Mouse (Mus musculus) thymus, postnatal 10 days (tissue): ENCODE data around the gene Bahcc1.
A peak's percentile ranks its signal among the peaks of the same experiment; 100 is the strongest.

Experiments used
- DNase-seq, 2 experiments: peaks; one replicate each; pipeline ENCODE4 v3.0.0; 2021; ENCODE audit warnings: low spot score in 2 of 2

Gene Bahcc1

DNA sequence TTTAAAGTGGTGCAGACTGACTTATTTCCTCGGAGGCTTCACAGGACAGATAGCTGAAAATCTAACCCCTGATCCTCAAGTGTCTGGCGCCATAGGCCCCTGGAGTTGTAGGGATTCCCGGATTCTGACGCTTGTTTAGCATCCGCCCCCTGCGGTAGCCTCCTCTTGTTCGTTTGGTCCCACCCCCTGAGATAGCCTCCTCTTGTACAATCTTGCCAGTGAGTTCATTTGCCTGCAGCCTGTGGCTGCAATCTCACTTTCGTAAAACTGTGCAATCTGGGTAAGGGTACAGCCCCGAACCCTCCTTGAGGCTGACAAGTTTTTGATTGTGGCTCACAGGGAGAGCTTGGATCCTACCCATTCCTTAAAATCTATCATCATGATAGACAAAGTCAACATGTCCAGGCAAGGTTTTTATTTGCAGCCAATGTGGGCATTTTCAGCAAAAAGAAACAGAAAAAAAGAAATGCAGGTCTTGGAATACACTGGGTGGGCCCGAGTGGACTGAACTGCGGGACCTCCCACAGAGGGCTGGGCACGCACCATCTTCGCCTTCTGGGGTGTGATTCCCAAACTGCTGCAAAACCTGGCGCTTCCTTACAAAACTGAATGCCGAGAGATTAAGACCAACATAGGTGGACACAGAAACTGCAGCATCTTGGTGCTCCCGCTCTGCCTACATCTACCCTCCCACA is 82.1 kb downstream of the Bahcc1 start:
- DNase-seq, result no peak

DNA sequence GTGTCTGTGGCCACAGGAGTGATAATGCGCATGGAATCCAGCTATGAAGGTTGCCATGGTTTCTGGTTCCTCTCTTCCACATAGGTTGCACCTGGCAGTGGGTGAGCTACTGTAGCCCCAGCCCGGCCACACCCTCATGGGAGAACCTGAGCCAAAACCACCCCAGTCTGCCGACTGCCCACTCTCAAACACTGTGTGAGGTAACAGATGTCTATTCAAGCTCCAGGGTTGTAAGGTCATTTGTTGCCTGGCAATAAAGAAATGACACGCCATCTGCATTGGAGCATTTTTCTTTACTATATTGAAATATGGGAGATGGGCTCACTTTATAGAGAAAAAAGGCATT is 82.6 kb downstream of the Bahcc1 start:
- no peak for DNase-seq

DNA sequence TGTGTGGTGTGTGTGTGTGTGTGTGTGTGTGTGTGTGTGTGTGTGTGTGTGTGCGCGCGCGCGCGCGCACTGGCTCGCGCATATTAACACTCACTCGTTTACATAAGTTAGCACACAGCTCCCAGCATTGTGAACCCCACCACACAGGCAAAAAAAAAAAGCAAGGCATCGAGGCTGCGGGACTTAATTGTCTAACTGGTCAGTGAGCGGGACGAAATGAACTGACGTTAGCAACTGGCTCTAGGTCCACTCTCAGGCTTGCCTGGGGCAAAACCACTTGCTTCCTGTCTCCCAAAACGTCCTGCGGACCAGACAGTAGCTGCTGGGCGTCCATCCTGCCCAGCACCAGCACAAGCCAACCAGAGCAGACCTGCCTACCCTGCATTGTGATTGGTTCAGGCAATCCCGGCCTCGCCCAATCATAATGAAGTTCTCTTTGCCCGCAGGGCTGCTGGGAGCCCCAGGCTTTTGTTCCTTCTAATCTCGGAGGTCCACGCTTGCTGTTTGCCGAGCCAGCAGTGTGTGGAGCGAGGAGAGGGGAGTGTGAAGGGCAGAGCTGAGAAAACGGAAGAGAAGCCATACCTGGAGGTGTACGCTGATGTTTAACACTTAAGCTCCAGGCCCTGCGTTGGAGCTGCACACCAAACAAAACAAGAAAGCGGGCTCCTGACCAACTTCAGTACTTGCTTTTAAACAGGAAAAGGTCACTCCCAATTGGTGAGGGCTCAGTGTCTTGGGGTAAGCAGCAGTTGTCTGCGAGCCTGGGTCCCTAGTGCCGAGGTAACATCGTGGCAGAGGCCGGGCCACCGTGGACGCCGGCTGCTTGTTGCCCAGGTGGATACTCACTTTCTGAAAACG is 83.3 kb downstream of the Bahcc1 start:
- peak; percentile 83 to 86 for DNase-seq

DNA sequence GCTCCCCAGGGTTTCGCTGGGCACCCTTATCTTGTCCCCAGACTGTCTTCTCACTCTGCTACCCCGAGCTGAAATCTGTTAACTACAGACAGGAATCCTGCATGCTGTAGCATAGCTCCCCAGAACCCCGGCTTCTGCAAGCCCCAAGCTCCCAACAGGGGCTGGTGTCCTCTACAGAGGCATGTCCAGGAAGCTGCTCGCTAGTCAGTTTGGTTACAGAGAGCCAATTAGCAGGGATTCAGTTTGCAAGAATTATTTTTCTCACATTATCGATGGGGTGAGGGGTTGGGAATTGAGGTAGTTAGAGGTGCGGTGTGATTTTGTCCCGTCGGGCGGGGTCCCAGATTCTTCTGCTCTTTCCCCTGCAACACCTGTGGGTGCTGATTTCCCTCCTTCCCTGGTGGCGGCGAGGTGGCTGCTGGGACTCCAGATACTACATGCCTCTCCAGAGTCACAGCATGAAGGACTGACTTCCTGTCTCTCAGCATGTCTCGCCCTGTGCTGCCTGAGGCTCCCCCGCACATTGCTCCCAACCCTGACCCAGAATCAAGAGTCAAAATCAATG is 84.0 kb downstream of the Bahcc1 start:
- peak in 1 of 2 experiments; percentile 53 for DNase-seq

DNA sequence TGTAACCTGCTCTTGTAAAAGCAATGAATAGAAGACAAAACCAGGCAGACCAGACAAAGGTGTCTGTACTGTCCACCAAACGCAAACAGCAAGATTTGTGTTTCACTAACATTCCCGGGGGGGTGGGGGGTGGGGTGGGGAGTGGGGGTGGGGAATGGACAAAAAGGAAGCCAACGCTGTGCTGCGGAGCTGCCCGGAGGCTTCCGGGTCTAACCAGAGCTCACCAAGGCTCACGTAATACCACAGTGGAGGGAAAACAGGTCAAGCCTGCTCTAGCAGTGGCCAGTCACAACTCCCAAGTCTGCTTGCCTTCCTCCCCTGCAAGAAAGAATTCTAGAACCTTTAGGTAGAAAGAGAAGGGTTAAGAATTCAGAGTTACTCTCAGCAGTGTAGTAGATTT is 84.7 kb downstream of the Bahcc1 start:
- no peak for DNase-seq

DNA sequence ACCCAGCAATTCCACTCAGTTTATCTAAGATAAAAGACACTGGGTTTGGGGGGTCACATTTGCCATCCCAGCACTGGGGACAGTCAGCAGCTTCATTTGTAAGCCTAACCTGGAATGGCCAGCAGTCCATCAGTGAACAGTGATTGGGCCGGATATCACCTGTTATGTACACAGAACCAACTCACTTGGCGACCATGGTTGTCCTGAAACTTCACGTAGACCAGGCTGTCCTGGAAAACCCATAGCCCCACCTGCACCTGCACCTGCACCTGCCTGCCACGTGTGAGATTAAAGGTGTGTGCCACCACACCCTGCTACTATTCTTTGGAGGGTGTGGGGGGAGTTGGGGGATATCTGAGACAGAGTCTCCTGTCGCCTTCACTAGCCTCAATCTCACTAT is 86.6 kb downstream of the Bahcc1 start:
- DNase-seq, result no peak

DNA sequence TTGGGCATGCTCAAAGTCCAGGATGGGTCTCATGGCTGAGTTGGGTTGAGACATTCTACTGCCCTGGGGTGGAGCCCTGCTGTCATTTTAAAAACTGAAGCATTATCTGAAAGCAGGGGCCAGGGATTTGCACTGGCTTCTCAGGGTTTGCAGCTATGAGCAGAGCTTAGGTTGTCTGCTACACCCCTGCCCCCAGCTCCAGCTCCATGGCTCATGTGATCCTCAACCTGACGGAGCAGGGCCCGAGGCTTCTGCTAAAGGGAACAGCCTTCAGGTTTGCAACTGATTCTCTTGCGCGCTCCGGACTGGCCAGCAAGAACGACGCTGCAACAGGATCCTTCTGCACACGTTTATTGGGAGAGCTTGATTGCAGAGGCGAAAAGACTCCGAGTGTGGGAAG is 87.4 kb downstream of the Bahcc1 start:
- DNase-seq, result no peak

DNA sequence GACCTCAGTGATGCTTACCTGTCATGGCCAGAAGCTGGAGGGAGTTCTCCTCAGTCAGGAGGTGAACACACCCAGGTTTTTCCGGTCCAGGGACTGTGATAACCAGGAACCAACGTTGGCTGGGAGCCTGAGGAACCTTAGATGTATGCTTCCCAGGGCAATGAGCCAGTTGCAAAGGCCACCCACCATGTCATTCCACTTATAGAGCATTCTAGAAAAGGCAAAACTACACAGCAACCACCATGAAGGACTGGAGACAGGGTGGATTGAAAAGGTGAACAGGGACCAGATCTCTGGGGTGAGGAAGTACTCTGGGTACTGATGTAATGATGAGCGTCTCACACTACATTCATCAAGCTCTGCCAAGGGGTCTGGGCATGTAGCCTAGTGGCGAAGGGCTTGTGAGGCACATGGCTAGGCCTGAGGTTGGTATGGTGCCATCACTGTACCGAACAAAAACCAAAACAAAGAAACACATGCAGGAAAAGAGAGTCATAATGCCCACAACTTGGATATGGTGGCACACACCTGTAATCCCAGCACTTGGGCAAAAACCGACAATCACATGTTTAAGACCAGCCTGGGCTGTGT is 102.8 kb downstream of the Bahcc1 start:
- no peak for DNase-seq

DNA sequence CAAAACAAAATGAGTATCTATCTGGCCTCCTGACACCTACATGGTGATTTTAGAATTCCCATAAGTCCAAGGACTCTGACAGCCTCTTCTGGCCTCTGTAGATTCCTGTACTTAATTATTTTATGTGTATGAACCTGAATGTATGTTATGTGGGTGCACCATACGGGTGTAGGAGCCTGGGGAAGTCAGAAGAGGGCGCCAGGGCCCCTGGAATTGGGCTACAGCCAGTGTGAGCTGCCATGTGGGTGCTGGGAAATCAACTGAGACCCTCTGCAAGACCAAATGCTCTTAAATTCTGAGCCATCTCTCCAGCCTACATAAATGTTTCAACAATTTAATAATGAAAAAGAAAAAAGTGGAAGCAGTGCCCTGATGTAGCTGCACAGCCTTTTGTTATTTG is 104.7 kb downstream of the Bahcc1 start:
- no peak for DNase-seq

DNA sequence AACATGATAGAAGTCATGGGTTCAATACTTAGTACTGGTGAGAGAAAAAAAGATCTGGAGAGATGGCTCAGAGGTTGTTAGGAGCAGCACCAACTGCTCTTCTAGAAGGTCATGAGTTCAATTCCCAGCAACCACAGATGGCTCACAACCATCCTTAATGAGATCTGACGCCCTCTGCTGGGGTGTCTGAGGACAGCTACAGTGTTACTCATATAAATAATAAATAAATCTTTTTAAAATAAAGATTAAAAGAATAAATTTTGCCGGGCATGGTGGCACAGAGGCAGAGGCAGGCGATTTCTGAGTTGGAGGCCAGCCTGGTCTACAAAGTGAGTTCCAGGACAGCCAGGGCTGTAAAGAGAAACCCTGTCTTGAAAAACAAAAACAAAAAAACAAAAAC is 106.0 kb downstream of the Bahcc1 start:
- DNase-seq, result no peak

DNA sequence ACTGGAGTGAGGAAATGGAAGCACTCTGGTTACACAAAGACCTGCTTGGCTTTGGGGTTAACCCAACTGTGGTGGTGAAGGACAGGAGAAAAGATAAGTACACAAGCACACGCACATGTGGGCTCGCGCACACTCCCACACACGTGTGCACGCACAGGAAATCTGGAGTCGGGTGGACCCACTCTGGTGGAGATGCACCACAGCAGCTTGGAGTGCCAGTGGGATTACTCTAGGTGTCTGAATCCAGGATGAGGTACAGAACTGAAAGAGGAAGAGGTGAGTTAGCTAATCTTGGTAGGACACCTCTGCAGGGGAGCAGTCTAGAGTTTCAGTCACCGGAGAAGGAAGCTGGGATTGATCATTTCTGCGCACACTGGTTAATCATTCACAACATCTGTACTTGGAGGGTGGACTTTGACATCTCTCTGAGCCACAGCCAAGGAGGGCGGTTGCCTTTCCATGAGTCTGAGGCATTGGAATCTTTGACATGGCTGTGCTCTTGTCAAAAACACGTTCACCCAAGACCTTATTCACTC is 107.3 kb downstream of the Bahcc1 start:
- DNase-seq, result no peak

DNA sequence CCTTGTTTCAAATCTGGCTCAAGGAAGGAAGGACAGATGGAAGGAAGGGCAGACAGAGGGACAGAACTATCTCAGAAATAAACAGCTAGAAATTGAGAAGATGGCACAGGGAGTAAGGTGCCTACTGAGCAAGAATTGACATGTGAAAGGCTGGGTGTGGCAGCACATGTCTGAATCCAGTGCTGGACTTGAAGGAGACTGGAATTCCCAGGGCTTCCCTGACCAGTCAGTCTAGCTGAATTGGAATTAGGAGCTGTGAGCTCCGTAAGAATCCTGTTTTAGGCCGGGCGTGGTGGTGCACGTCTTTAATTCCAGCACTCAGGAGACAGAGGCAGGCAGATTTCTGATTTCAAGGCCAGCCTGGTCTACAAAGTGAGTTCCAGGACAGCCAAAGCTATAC is 108.9 kb downstream of the Bahcc1 start:
- no peak for DNase-seq
